Mouse (Mus musculus) embryonic facial prominence, embryonic 13.5 days (tissue): ENCODE data around the gene Adprh. TPM values are rescaled to one million over a fixed set of nuclear protein-coding genes. Genes with fewer than 3 reads are reported as not detected.

Experiments
- ATAC-seq: fragments of 200-750 bp; cut with Nextera tagmentation; 2 replicates; pipeline ENCODE4 v1.8.0; 2017; ENCODE audit warnings: low read depth; ENCODE audit not compliant: insufficient number of reproducible peaks, insufficient read depth, low FRiP score, low TSS enrichment
- H3K27ac ChIP-seq: fragments of 300-500 bp; sonication (generic); 2 replicates; pipeline ENCODE4 v1.5.1; 2015; ENCODE audit warnings: moderate library complexity, mild to moderate bottlenecking, inconsistent platforms
- H3K27me3 ChIP-seq: fragments of 300-500 bp; sonication (generic); 2 replicates; pipeline ENCODE4 v1.6.1; 2015; ENCODE audit warnings: mild to moderate bottlenecking, inconsistent platforms
- H3K36me3 ChIP-seq: fragments of 300-500 bp; sonication (generic); 2 replicates; pipeline ENCODE4 v1.6.1; 2015; ENCODE audit warnings: mild to moderate bottlenecking, inconsistent platforms
- H3K4me1 ChIP-seq: fragments of 300-500 bp; sonication (generic); 2 replicates; pipeline ENCODE4 v1.6.1; 2015; ENCODE audit warnings: inconsistent platforms
- H3K4me2 ChIP-seq: fragments of 300-500 bp; sonication (generic); 2 replicates; pipeline ENCODE4 v1.6.1; 2015; ENCODE audit warnings: moderate library complexity, mild to moderate bottlenecking, inconsistent platforms
- H3K4me3 ChIP-seq: fragments of 300-500 bp; sonication (generic); 2 replicates; pipeline ENCODE4 v1.5.1; 2015; ENCODE audit warnings: mild to moderate bottlenecking, inconsistent platforms
- H3K9ac ChIP-seq: fragments of 300-500 bp; sonication (generic); 2 replicates; pipeline ENCODE4 v1.6.1; 2015; ENCODE audit warnings: mild to moderate bottlenecking, inconsistent platforms
- H3K9me3 ChIP-seq: fragments of 300-500 bp; sonication (generic); 2 replicates; pipeline ENCODE4 v1.6.1; 2016; ENCODE audit warnings: inconsistent platforms
- WGBS: fragments of 180-500 bp; shearing (Covaris S2); methylation state at CpG from one replicate; pipeline ENCODE4 v1.1.7; 2015; ENCODE audit warnings: mixed read lengths; 5-methylcytosine and 5-hydroxymethylcytosine counted together
- polyA plus RNA-seq: library from polyadenylated mRNA; unstranded; fragments of >200 nt; fragmentation: Nextera tagmentation; extraction: Ambion mirVana; gene quantifications from 2 replicates; pipeline ENCODE4 v1.2.1, GENCODE M21; 2015

Adprh gene
- polyA plus RNA-seq, 1 experiment from 2014 or later, result 138 TPM

DNA sequence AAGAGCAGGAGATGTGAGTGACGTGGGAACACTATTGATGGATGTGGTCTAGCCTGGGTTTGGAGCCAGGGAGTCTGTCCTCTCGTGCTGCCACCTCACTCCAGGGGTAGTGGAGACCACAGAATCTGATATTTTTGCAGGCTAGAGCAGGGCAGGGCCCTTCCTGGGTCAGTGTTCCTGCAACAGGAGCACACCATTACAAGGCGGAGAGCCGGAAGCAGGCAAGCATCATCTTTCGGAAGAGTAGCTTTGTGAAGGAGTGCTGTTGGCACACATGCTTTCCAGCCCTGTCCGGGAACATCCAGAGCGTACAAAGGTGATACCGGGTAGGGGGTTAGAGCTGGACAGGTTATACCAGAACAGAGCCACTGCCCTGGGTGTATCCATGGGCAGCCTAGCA, 19.0 kb downstream of the Adprh start:
- no peaks in the 10 kb centered on the region for H3K36me3 ChIP-seq
- H3K9ac ChIP-seq, result no peak overlapping the region
- no peak overlapping the region for H3K4me2 ChIP-seq
- ATAC-seq, result no peak
- 83% methylated on average over 8 of the region's 8 CpGs for WGBS
- no peaks in the 10 kb centered on the region for H3K4me1 ChIP-seq
- no peak overlapping the region for H3K4me3 ChIP-seq
- H3K9me3 ChIP-seq, result no peaks in the 10 kb centered on the region
- H3K27me3 ChIP-seq, result no peaks in the 10 kb centered on the region
- H3K27ac ChIP-seq, result no peak overlapping the region

GRCm38 (mm10) chr16:38432498-38433425, 19.7 kb downstream of the Adprh start, which contains the start of gene Pla1a:
Gene Pla1a (minus strand): TSS chr16:38433145.
- no peak for ATAC-seq
- no peaks in the 10 kb centered on the region for H3K27me3 ChIP-seq
- 74% methylated on average over 11 of the region's 11 CpGs for WGBS
- H3K36me3 ChIP-seq, result no peaks in the 10 kb centered on the region
- H3K27ac ChIP-seq, result no peak within 1 kb of the TSS
- no peak within 1 kb of the TSS for H3K4me3 ChIP-seq
- H3K9ac ChIP-seq, result no peak within 1 kb of the TSS
- H3K4me1 ChIP-seq, result no peaks in the 10 kb centered on the region
- no peaks in the 10 kb centered on the region for H3K9me3 ChIP-seq
- H3K4me2 ChIP-seq, result no peak within 1 kb of the TSS

DNA sequence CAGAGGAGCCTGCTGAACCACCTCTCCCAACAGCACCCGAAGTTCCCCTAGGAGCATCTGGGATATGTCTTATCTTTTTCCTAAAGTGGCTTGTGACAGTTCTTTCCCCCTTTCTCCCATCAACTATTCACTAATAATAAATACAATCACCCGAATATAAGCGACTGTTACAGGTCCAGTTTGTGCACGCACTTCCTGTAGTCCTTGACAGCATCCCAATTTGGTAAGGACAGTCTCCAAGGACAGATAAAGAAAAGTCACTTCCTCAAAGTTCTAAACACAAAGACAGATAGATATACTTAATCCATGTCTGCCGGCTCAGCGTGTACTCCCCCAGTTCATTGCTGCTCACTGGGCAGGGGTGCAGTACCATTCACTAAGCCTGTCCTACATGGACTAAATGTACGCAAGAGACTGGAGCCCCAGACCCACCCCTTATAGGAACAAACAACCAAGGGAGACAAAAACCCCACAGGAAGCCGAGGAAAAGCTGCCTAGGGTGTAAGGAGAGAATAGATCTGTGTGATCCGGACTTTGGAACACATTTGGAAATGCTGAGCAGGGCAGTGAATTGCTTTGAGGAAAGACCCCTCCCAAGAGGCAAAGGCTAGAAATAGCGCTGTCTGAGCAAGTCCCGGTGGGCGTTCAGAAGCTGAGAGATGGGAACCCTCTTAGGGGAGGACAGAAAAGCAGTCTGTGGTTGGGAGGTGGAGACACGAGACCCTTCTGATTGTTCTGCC, 20.9 kb downstream of the Adprh start:
- Histone ChIP-seq H3K27me3 (no peaks in the 10 kb centered on the region), H3K9ac (no peak overlapping the region), H3K27ac (no peak overlapping the region), H3K4me1 (no peaks in the 10 kb centered on the region), H3K9me3 (no peaks in the 10 kb centered on the region), H3K36me3 (no peaks in the 10 kb centered on the region), H3K4me3 (no peak overlapping the region), H3K4me2 (no peak overlapping the region)
- WGBS, result 61% methylated on average over 13 of the region's 13 CpGs
- ATAC-seq, result no peak

DNA sequence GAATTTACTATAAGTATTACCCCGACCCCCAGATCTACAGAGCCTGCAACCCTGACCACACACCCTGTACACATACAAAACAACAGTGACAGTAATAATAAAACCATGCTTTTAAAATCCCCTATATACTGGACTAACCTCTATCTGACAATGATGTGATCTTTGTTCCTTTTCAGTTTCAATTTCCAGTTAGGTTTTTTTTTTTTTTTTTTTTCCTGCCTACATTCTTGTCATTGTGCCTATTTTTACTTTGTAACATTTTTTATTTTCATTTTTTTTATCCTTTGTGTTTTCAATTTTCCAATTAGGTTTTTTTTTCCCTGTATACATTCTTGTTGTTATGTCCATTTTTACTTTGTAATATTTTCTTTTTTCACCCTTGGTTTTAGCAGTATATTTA, 26.7 kb downstream of the Adprh start:
- Histone ChIP-seq H3K4me1 (no peaks in the 10 kb centered on the region), H3K27me3 (no peaks in the 10 kb centered on the region), H3K36me3 (no peaks in the 10 kb centered on the region), H3K9me3 (no peaks in the 10 kb centered on the region), H3K27ac (no peak overlapping the region), H3K4me3 (no peak overlapping the region), H3K4me2 (no peak overlapping the region), H3K9ac (no peak overlapping the region)
- 85% methylated on average over 1 of the region's 1 CpGs for WGBS
- ATAC-seq, result no peak

DNA sequence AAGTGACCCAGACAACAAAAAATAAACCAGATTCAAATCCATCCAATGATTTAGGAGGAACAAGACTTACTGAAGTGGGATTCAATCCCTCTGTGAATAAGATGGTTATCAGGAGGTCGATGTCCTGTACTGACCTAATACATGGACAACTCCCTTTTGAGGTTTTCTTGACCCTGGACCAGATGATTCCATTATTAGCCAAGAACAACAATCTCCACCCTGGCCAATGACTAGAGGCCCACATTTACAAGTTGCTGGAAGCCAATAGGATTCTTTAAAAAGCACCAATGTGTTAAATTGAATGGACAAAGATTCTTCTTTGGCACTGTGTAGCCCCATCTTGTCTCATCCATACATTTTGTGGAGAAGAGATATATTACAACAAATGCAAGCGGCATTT, 27.1 kb downstream of the Adprh start:
- no peak overlapping the region for H3K4me2 ChIP-seq
- H3K9ac ChIP-seq, result no peak overlapping the region
- 88% methylated on average over 2 of the region's 2 CpGs for WGBS
- ATAC-seq, result no peak
- H3K9me3 ChIP-seq, result no peaks in the 10 kb centered on the region
- H3K4me1 ChIP-seq, result no peaks in the 10 kb centered on the region
- H3K27me3 ChIP-seq, result no peaks in the 10 kb centered on the region
- no peak overlapping the region for H3K27ac ChIP-seq
- no peak overlapping the region for H3K4me3 ChIP-seq
- no peaks in the 10 kb centered on the region for H3K36me3 ChIP-seq

DNA sequence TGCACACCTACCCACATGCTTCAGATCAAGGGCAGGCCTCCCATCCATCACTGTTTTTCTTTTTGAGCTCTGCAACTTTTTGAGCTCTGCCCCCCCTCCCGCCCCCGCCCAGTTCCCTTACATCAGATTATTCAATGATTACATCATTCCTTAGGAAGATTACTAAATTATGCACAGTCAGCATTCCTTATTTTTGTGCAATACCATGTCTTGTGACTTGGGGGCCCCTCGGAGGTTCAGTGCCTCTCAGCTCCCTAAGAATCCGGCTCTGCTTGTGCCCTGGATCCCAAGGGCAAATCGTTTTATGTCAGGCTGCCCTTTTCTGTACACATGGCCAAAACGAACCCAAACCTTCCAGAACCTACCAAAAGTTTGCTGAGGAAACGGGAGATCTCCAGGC, 37.5 kb downstream of the Adprh start:
- 82% methylated on average over 7 of the region's 7 CpGs for WGBS
- Histone ChIP-seq H3K36me3 (no peaks in the 10 kb centered on the region), H3K4me1 (peaks cover 8% of the 10 kb centered on the region), H3K27ac (no peak overlapping the region), H3K9me3 (no peaks in the 10 kb centered on the region), H3K4me2 (no peak overlapping the region), H3K9ac (no peak overlapping the region), H3K27me3 (no peaks in the 10 kb centered on the region), H3K4me3 (no peak overlapping the region)
- ATAC-seq, result no peak

- no peaks in the 10 kb centered on the region for H3K4me1 ChIP-seq
- H3K9ac ChIP-seq, result no peak overlapping the region
- H3K27me3 ChIP-seq, result no peaks in the 10 kb centered on the region
- no peaks in the 10 kb centered on the region for H3K36me3 ChIP-seq
- H3K9me3 ChIP-seq, result no peaks in the 10 kb centered on the region
- no peak for ATAC-seq
- H3K27ac ChIP-seq, result no peak overlapping the region
- no peak overlapping the region for H3K4me2 ChIP-seq
- WGBS, result 87% methylated on average over 8 of the region's 8 CpGs
- no peak overlapping the region for H3K4me3 ChIP-seq
These were observed 44.1 kb downstream of the Adprh start for GRCm38 (mm10) chr16:38408416-38408815.

DNA sequence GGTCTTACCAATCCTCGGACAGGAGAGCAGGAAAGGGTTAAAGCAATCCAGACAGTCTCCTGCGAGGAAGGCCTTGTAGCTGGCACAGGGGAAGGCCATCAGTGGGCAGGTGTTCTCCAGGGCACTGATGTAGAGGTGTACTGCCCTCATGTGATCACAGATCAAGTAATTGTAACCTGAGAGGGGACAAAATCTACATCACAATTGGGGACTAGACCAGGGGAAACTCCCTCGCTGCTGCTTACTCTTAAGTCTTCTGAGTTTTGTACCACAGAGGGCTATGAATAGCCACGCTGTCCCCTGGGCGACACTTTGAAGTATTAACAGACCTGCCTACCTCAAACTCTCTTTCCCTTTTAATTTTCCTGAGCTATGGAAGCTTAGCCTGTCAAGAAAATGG, 44.9 kb downstream of the Adprh start:
- 28% methylated on average over 5 of the region's 5 CpGs for WGBS
- H3K27ac ChIP-seq, result no peak overlapping the region
- no peaks in the 10 kb centered on the region for H3K36me3 ChIP-seq
- no peak overlapping the region for H3K9ac ChIP-seq
- no peak overlapping the region for H3K4me2 ChIP-seq
- H3K4me3 ChIP-seq, result no peak overlapping the region
- no peak for ATAC-seq
- no peaks in the 10 kb centered on the region for H3K27me3 ChIP-seq
- H3K9me3 ChIP-seq, result no peaks in the 10 kb centered on the region
- H3K4me1 ChIP-seq, result no peaks in the 10 kb centered on the region

DNA sequence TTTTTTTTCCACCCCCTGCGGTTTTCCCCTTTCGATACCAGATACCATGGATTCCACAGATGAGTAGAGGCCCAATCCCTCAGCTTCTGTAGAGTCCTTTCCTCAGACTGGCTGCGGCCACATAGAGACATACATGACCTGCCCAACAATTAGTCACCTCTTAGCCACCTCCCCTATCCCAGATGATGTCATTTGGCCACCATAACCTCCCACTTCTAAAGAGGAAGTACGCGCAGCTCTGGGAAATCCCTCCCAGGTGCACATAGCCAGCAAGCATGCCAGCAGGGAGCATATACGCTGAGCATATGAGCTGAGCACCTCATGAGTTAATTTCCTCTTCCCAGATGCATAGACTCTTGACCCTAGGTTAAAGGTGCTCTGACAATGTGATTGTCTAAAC, 45.8 kb downstream of the Adprh start:
- Histone ChIP-seq H3K27me3 (no peaks in the 10 kb centered on the region), H3K4me1 (no peaks in the 10 kb centered on the region), H3K27ac (no peak overlapping the region), H3K9me3 (no peaks in the 10 kb centered on the region), H3K9ac (no peak overlapping the region), H3K4me2 (no peak overlapping the region), H3K36me3 (no peaks in the 10 kb centered on the region), H3K4me3 (no peak overlapping the region)
- 83% methylated on average over 6 of the region's 6 CpGs for WGBS
- ATAC-seq, result no peak

DNA sequence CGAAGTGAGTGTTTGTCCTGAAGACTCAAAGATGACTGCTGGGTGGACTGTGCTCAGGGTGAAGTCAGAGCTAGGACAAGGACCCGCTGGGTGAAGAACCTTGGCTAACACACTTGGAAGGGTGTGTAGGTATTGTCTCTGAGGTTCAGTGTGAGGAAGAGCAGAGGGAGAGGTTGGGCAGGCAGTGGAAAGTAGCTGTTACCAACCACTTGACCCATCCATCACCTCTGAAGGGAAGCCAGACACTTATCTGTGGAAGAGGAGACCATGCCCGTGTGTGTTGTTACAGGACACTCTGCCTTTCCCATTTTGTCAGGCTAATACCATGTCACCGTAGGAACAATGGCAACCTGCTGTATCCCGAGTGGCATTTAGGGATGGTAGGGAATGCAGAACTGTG, 46.2 kb downstream of the Adprh start:
- Histone ChIP-seq H3K9ac (no peak overlapping the region), H3K36me3 (no peaks in the 10 kb centered on the region), H3K4me2 (no peak overlapping the region), H3K9me3 (no peaks in the 10 kb centered on the region), H3K27ac (no peak overlapping the region), H3K27me3 (no peaks in the 10 kb centered on the region), H3K4me3 (no peak overlapping the region), H3K4me1 (no peaks in the 10 kb centered on the region)
- WGBS, result 83% methylated on average over 5 of the region's 5 CpGs
- no peak for ATAC-seq

GRCm38 (mm10) chr16:38403639-38404038, 48.9 kb downstream of the Adprh start:
- no peak overlapping the region for H3K4me2 ChIP-seq

GRCm38 (mm10) chr16:38401468-38401867, 51.0 kb downstream of the Adprh start:
- Histone ChIP-seq H3K9me3 (no peaks in the 10 kb centered on the region), H3K4me3 (no peak overlapping the region), H3K27ac (no peak overlapping the region), H3K4me1 (peaks cover 18% of the 10 kb centered on the region), H3K9ac (no peak overlapping the region), H3K36me3 (no peaks in the 10 kb centered on the region), H3K4me2 (no peak overlapping the region), H3K27me3 (no peaks in the 10 kb centered on the region)
- no peak for ATAC-seq
- 82% methylated on average over 6 of the region's 6 CpGs for WGBS

More at GRCm38 (mm10) chr16:38403639-38404038, 48.9 kb downstream of the Adprh start:
- no peaks in the 10 kb centered on the region for H3K27me3 ChIP-seq
- no peaks in the 10 kb centered on the region for H3K9me3 ChIP-seq
- H3K27ac ChIP-seq, result no peak overlapping the region
- 89% methylated on average over 7 of the region's 7 CpGs for WGBS
- no peak overlapping the region for H3K9ac ChIP-seq
- no peaks in the 10 kb centered on the region for H3K36me3 ChIP-seq
- H3K4me1 ChIP-seq, result peaks cover 15% of the 10 kb centered on the region
- ATAC-seq, result no peak
- no peak overlapping the region for H3K4me3 ChIP-seq
